Mouse (Mus musculus): ENCODE data around the gene Gstm7. TPM values are rescaled to one million over a fixed set of nuclear protein-coding genes. Genes with fewer than 3 reads are reported as not detected.
A peak's percentile ranks its signal among the peaks of the same experiment; 100 is the strongest.

Gstm7 gene
- polyA plus RNA-seq, 1 experiment from 2014 or later, result 14.1 TPM

GRCm38 (mm10) chr3:107929731-107930130, 1.9 kb downstream of the Gstm7 start:
- peaks cover 11% of the 10 kb centered on the region for H3K4me1 ChIP-seq
- no peak overlapping the region for H3K27ac ChIP-seq
- H3K27me3 ChIP-seq (ENCODE audit: insufficient read depth, poor library complexity, severe bottlenecking), result peaks cover 9% of the 10 kb centered on the region; the same call in 1 of the 2 replicates
- H3K36me3 ChIP-seq, result no peaks in the 10 kb centered on the region
- no peak for DNase-seq (ENCODE audit: low spot score)
- H3K4me3 ChIP-seq, result no peak overlapping the region
- WGBS, result 76% methylated on average over 4 of the region's 4 CpGs
- no peaks in the 10 kb centered on the region for H3K9me3 ChIP-seq

GRCm38 (mm10) chr3:107929243-107929642, 2.4 kb downstream of the Gstm7 start:
- Histone ChIP-seq H3K27ac (no peak overlapping the region), H3K4me1 (peaks cover 11% of the 10 kb centered on the region), H3K36me3 (no peaks in the 10 kb centered on the region), H3K9me3 (no peaks in the 10 kb centered on the region), H3K4me3 (no peak overlapping the region), H3K27me3 (ENCODE audit: insufficient read depth, poor library complexity, severe bottlenecking) (peaks cover 9% of the 10 kb centered on the region; the same call in 1 of the 2 replicates)
- 79% methylated on average over 4 of the region's 4 CpGs for WGBS
- DNase-seq (ENCODE audit: low spot score), result no peak

- WGBS, result 82% methylated on average over 11 of the region's 11 CpGs
- no peaks in the 10 kb centered on the region for H3K9me3 ChIP-seq
- H3K36me3 ChIP-seq, result no peaks in the 10 kb centered on the region
- no peak for DNase-seq (ENCODE audit: low spot score)
- H3K4me3 ChIP-seq, result no peak overlapping the region
- peaks cover 9% of the 10 kb centered on the region; the same call in 1 of the 2 replicates for H3K27me3 ChIP-seq (ENCODE audit: insufficient read depth, poor library complexity, severe bottlenecking)
- H3K4me1 ChIP-seq, result peaks cover 11% of the 10 kb centered on the region
- H3K27ac ChIP-seq, result no peak overlapping the region
These were observed 2.9 kb downstream of the Gstm7 start for GRCm38 (mm10) chr3:107928691-107929090.

- DNase-seq (ENCODE audit: low spot score), result no peak
- H3K27ac ChIP-seq, result no peak overlapping the region
- no peak overlapping the region for H3K4me3 ChIP-seq
- H3K36me3 ChIP-seq, result no peaks in the 10 kb centered on the region
- peaks cover 11% of the 10 kb centered on the region for H3K4me1 ChIP-seq
- H3K9me3 ChIP-seq, result no peaks in the 10 kb centered on the region
- WGBS, result 83% methylated on average over 3 of the region's 3 CpGs
- 0 out of 2 replicates have a peak, but pooled peaks cover under 1% of the 10 kb centered on the region for H3K27me3 ChIP-seq (ENCODE audit: insufficient read depth, poor library complexity, severe bottlenecking)
These were observed 3.8 kb downstream of the Gstm7 start for GRCm38 (mm10) chr3:107927841-107928240.

GRCm38 (mm10) chr3:107925335-107925734, 6.3 kb downstream of the Gstm7 start:
- Histone ChIP-seq H3K9me3 (no peaks in the 10 kb centered on the region), H3K4me3 (no peak overlapping the region), H3K27me3 (ENCODE audit: insufficient read depth, poor library complexity, severe bottlenecking) (peaks cover 3% of the 10 kb centered on the region; the same call in 1 of the 2 replicates), H3K4me1 (no peaks in the 10 kb centered on the region), H3K36me3 (no peaks in the 10 kb centered on the region), H3K27ac (no peak overlapping the region)
- WGBS, result 85% methylated on average over 3 of the region's 3 CpGs
- DNase-seq (ENCODE audit: low spot score), result no peak

GRCm38 (mm10) chr3:107920348-107920747, 11.3 kb downstream of the Gstm7 start:
- peaks cover 11% of the 10 kb centered on the region; the same call in 1 of the 2 replicates for H3K27me3 ChIP-seq (ENCODE audit: insufficient read depth, poor library complexity, severe bottlenecking)
- WGBS, result 90% methylated on average over 5 of the region's 5 CpGs
- DNase-seq (ENCODE audit: low spot score), result no peak
- no peak overlapping the region for H3K4me3 ChIP-seq
- no peak overlapping the region for H3K27ac ChIP-seq
- no peaks in the 10 kb centered on the region for H3K4me1 ChIP-seq
- H3K9me3 ChIP-seq, result no peaks in the 10 kb centered on the region
- H3K36me3 ChIP-seq, result no peaks in the 10 kb centered on the region

- no peak overlapping the region for H3K27ac ChIP-seq
- H3K4me1 ChIP-seq, result no peaks in the 10 kb centered on the region
- no peaks in the 10 kb centered on the region for H3K36me3 ChIP-seq
- DNase-seq (ENCODE audit: low spot score), result no peak
- peaks cover 11% of the 10 kb centered on the region; the same call in 1 of the 2 replicates for H3K27me3 ChIP-seq (ENCODE audit: insufficient read depth, poor library complexity, severe bottlenecking)
- 56% methylated on average over 7 of the region's 7 CpGs for WGBS
- H3K9me3 ChIP-seq, result no peaks in the 10 kb centered on the region
- H3K4me3 ChIP-seq, result no peak overlapping the region
These were observed 13.7 kb downstream of the Gstm7 start for GRCm38 (mm10) chr3:107917783-107918408.

GRCm38 (mm10) chr3:107917097-107917496, 14.5 kb downstream of the Gstm7 start:
- H3K9me3 ChIP-seq, result no peaks in the 10 kb centered on the region
- H3K4me1 ChIP-seq, result no peaks in the 10 kb centered on the region
- WGBS, result 72% methylated on average over 3 of the region's 3 CpGs
- H3K27ac ChIP-seq, result no peak overlapping the region
- H3K27me3 ChIP-seq (ENCODE audit: insufficient read depth, poor library complexity, severe bottlenecking), result peaks cover 11% of the 10 kb centered on the region; the same call in 1 of the 2 replicates
- DNase-seq (ENCODE audit: low spot score), result no peak
- H3K36me3 ChIP-seq, result no peaks in the 10 kb centered on the region
- no peak overlapping the region for H3K4me3 ChIP-seq

- peak; percentile 50 for DNase-seq (ENCODE audit: low spot score)
- Histone ChIP-seq H3K36me3 (no peaks in the 10 kb centered on the region), H3K9me3 (no peaks in the 10 kb centered on the region), H3K27ac (no peak overlapping the region), H3K4me1 (peaks cover 1% of the 10 kb centered on the region; the same call in 1 of the 2 replicates), H3K4me3 (no peak overlapping the region), H3K27me3 (ENCODE audit: insufficient read depth, poor library complexity, severe bottlenecking) (peaks cover 11% of the 10 kb centered on the region; the same call in 1 of the 2 replicates)
- WGBS, result 79% methylated on average over 15 of the region's 15 CpGs
These were observed 14.9 kb downstream of the Gstm7 start for GRCm38 (mm10) chr3:107916674-107917073.

- H3K27ac ChIP-seq, result no peak overlapping the region
- peaks cover 12% of the 10 kb centered on the region; the same call in 1 of the 2 replicates for H3K27me3 ChIP-seq (ENCODE audit: insufficient read depth, poor library complexity, severe bottlenecking)
- H3K4me1 ChIP-seq, result peaks cover 7% of the 10 kb centered on the region
- no peaks in the 10 kb centered on the region for H3K36me3 ChIP-seq
- no peak for DNase-seq (ENCODE audit: low spot score)
- WGBS, result 44% methylated on average over 6 of the region's 6 CpGs
- no peak overlapping the region for H3K4me3 ChIP-seq
- no peaks in the 10 kb centered on the region for H3K9me3 ChIP-seq
These were observed 25.7 kb downstream of the Gstm7 start for GRCm38 (mm10) chr3:107905942-107906341.

- WGBS, result 58% methylated on average over 11 of the region's 11 CpGs
- H3K36me3 ChIP-seq, result peaks cover 17% of the 10 kb centered on the region
- DNase-seq (ENCODE audit: low spot score), result no peak
- H3K27me3 ChIP-seq (ENCODE audit: insufficient read depth, poor library complexity, severe bottlenecking), result 0 out of 2 replicates have a peak, but pooled peaks cover 5% of the 10 kb centered on the region
- peaks cover 11% of the 10 kb centered on the region; the same call in 1 of the 2 replicates for H3K4me1 ChIP-seq
- H3K9me3 ChIP-seq, result no peaks in the 10 kb centered on the region
- 0 out of 2 replicates have a peak overlapping the region, but pooled peaks have one; percentile 16 for H3K27ac ChIP-seq
- H3K4me3 ChIP-seq, result no peak overlapping the region
These were observed 30.5 kb downstream of the Gstm7 start for GRCm38 (mm10) chr3:107900955-107901673.

- no peak overlapping the region for H3K27ac ChIP-seq
- DNase-seq (ENCODE audit: low spot score), result no peak
- H3K27me3 ChIP-seq (ENCODE audit: insufficient read depth, poor library complexity, severe bottlenecking), result no peaks in the 10 kb centered on the region
- H3K9me3 ChIP-seq, result no peaks in the 10 kb centered on the region
- peaks cover 19% of the 10 kb centered on the region for H3K4me1 ChIP-seq
- H3K36me3 ChIP-seq, result peaks cover 17% of the 10 kb centered on the region
- WGBS, result 91% methylated on average over 13 of the region's 13 CpGs
- no peak overlapping the region for H3K4me3 ChIP-seq
These were observed 32.9 kb downstream of the Gstm7 start for GRCm38 (mm10) chr3:107898691-107899090.
